Mouse (Mus musculus) left cerebral cortex, postnatal 14 days (tissue): ENCODE data around the gene Dmrtc1b. TPM values are rescaled to one million over a fixed set of nuclear protein-coding genes. Genes with fewer than 3 reads are reported as not detected.
"Not testable (repeated sequence)": the region's sequence is repeated elsewhere in the genome, so short reads cannot be mapped to it uniquely, and the experiment has no call there.

Experiments
- DNase-seq, 2 experiments: peaks; one replicate each; pipeline ENCODE4 v3.0.0; 2021 to 2022; ENCODE audit warnings: low spot score in 2 of 2, mixed read lengths in 1 of 2
- intact Hi-C: fragments of 180-260 bp; cut with DNase I; formaldehyde crosslinking; loops from one replicate; pipeline ENCODE4 v1.15.1; 2025
- long read RNA-seq, 2 experiments: library from polyadenylated mRNA; stranded (forward); transcript quantifications; one replicate each; pipeline ENCODE4 v2.0.0; 2021
- total RNA-seq, 2 experiments: library from RNA; stranded (reverse); gene quantifications; 2 replicates each; pipeline ENCODE4 v1.2.3; 2021

The Dmrtc1b gene
- total RNA-seq: not detected
- long read RNA-seq, experiment 1: 0 reads
- long read RNA-seq, experiment 2: 0 reads

- intact Hi-C loops, DNase-seq: not testable (repeated sequence)
These were observed at the start of gene Dmrtc1b, which contains the start of gene Gm9112 for GRCm38 (mm10) chrX:102707535-102707934. Gene Dmrtc1b (plus strand): TSS chrX:102707865. Gene Gm9112 (minus strand): TSS chrX:102707635.

GRCm38 (mm10) chrX:102660712-102661111 is 47.0 kb upstream of the Dmrtc1b start:
- intact Hi-C loops: no loop called here
- DNase-seq: peak; percentile 7 to 15

GRCm38 (mm10) chrX:102666641-102667040 is 41.0 kb upstream of the Dmrtc1b start:
- DNase-seq: no peak
- intact Hi-C loops: no loop called here

- DNase-seq, intact Hi-C loops: not testable (repeated sequence)
These were observed 23.0 kb upstream of the Dmrtc1b start for GRCm38 (mm10) chrX:102684706-102685105.

GRCm38 (mm10) chrX:102686872-102687271 is 20.8 kb upstream of the Dmrtc1b start, which contains the start of gene Gm3880:
Gene Gm3880 (minus strand): TSS chrX:102686972.
- intact Hi-C loops: loop anchor here (1.0 to 2.0 kb wide), 2 partner anchors 19 to 242 kb away; partner anchors contain the start of gene 1700018G05Rik
- DNase-seq: not testable (repeated sequence)

- intact Hi-C loops: not testable (repeated sequence)
- DNase-seq: peak; percentile 24 to 27
These were observed 18.4 kb upstream of the Dmrtc1b start for GRCm38 (mm10) chrX:102689252-102689651.

- intact Hi-C loops, DNase-seq: not testable (repeated sequence)
These were observed 7.0 kb upstream of the Dmrtc1b start for GRCm38 (mm10) chrX:102700636-102701035.

- DNase-seq, intact Hi-C loops: not testable (repeated sequence)
These were observed 16.6 kb downstream of the Dmrtc1b start for GRCm38 (mm10) chrX:102724226-102724625.

Other genes with a start within 250 kb of the Dmrtc1b start
- 10 to 100 TPM; 12.7 to 13.4 TPM for gene Hdac8, start 202.5 kb upstream of the Dmrtc1b start, total RNA-seq
- 10 to 100 TPM; 17.3 to 18.6 TPM for gene Phka1, start 63.6 kb upstream of the Dmrtc1b start, total RNA-seq
- gene Gm3880, start 20.9 kb upstream of the Dmrtc1b start, total RNA-seq: not detected
- not detected for gene Gm9112, start 230 bp upstream of the Dmrtc1b start, total RNA-seq
- gene Dmrtc1c1, start 95.1 kb downstream of the Dmrtc1b start, total RNA-seq: not detected
- gene Dmrtc1c2, start 146.8 kb downstream of the Dmrtc1b start, total RNA-seq: not detected
- gene 1700031F05Rik, start 160.1 kb downstream of the Dmrtc1b start, total RNA-seq: not detected
- gene Dmrtc1a, start 200.8 kb downstream of the Dmrtc1b start, total RNA-seq: 1 to 10 TPM; 3.0 TPM
- not detected for gene 1700011M02Rik, start 201.0 kb downstream of the Dmrtc1b start, total RNA-seq
- gene 1700018G05Rik, start 220.5 kb downstream of the Dmrtc1b start, total RNA-seq: not detected